ENCODE assay signal across 8 mouse cellular contexts in genomic region chr15:84681455-84682193, GRCm38 (mm10). TPM values are rescaled to one million over a fixed set of nuclear protein-coding genes. Genes with fewer than 3 reads are reported as not detected.
A peak's percentile ranks its signal among the peaks of the same experiment; 100 is the strongest.
DNase-seq lines count a peak whose midpoint lies in the region; ATAC-seq lines count a peak whose summit lies in the region.

No protein-coding gene starts in this region.

- H3K27me3 ChIP-seq in forebrain, embryonic 10.5 days (ENCODE audit: poor library complexity, severe bottlenecking): peaks cover 53% of the 10 kb centered on the region
- peaks cover 53% of the 10 kb centered on the region for H3K27me3 ChIP-seq in hindbrain, embryonic 10.5 days (ENCODE audit: insufficient read depth, poor library complexity, severe bottlenecking)
- H3K27me3 ChIP-seq in limb, embryonic 15.5 days: no peaks in the 10 kb centered on the region
- peaks cover 25% of the 10 kb centered on the region for H3K27me3 ChIP-seq in neural tube, embryonic 12.5 days (replicated peaks)

- ATAC-seq in limb, embryonic 15.5 days (ENCODE audit: insufficient number of reproducible peaks, low FRiP score, low TSS enrichment, low read depth): peak; percentile 63
- ATAC-seq in neural tube, embryonic 12.5 days (ENCODE audit: low FRiP score, low read depth): peak; percentile 63
- ATAC-seq in megakaryocyte progenitor cell, adult 5-6 weeks (replicated peaks; ENCODE audit: poor library complexity): no peak

- H3K36me3 ChIP-seq in forebrain, embryonic 10.5 days (replicated peaks): no peaks in the 10 kb centered on the region
- 0 out of 2 replicates have a peak, but pooled peaks cover 5% of the 10 kb centered on the region for H3K36me3 ChIP-seq in hindbrain, embryonic 10.5 days
- H3K36me3 ChIP-seq in limb, embryonic 15.5 days: no peaks in the 10 kb centered on the region; the same call in 1 of the 2 replicates
- no peaks in the 10 kb centered on the region for H3K36me3 ChIP-seq in neural tube, embryonic 12.5 days

- 3% methylated on average over 30 of the region's 31 CpGs for WGBS in forebrain, embryonic 10.5 days
- WGBS in hindbrain, embryonic 10.5 days: 2% methylated on average over 31 of the region's 31 CpGs
- 2% methylated on average over 31 of the region's 31 CpGs for WGBS in limb, embryonic 15.5 days
- 2% methylated on average over 31 of the region's 31 CpGs for WGBS in neural tube, embryonic 12.5 days

- H3K9me3 ChIP-seq in forebrain, embryonic 10.5 days: no peaks in the 10 kb centered on the region
- no peaks in the 10 kb centered on the region for H3K9me3 ChIP-seq in hindbrain, embryonic 10.5 days
- H3K9me3 ChIP-seq in limb, embryonic 15.5 days: no peaks in the 10 kb centered on the region
- no peaks in the 10 kb centered on the region for H3K9me3 ChIP-seq in neural tube, embryonic 12.5 days

- H3K4me2 ChIP-seq in limb, embryonic 15.5 days: peak overlapping the region; percentile 88
- peak overlapping the region; percentile 98 for H3K4me2 ChIP-seq in neural tube, embryonic 12.5 days (replicated peaks)

- peak overlapping the region; percentile 80 for H3K4me3 ChIP-seq in forebrain, embryonic 10.5 days
- H3K4me3 ChIP-seq in hindbrain, embryonic 10.5 days: peak overlapping the region; percentile 69
- H3K4me3 ChIP-seq in limb, embryonic 15.5 days: peak overlapping the region; percentile 81
- peak overlapping the region; percentile 58 for H3K4me3 ChIP-seq in neural tube, embryonic 12.5 days

- peak overlapping the region; percentile 83 for H3K27ac ChIP-seq in forebrain, embryonic 10.5 days
- H3K27ac ChIP-seq in hindbrain, embryonic 10.5 days: peak overlapping the region; percentile 85
- peak overlapping the region; percentile 85 for H3K27ac ChIP-seq in limb, embryonic 15.5 days
- no peak overlapping the region for H3K27ac ChIP-seq in neural tube, embryonic 12.5 days

- DNase-seq in urinary bladder, postnatal 14 days (ENCODE audit: low spot score): peak; percentile 59
- DNase-seq in urinary bladder, adult 2 months (ENCODE audit: low spot score): no peak
- peak; percentile 57 for DNase-seq in forebrain, embryonic 10.5 days (ENCODE audit: extremely low spot score, low spot score)
- peak; percentile 64 for DNase-seq in hindbrain, embryonic 10.5 days (ENCODE audit: low spot score)
- DNase-seq in cerebellum, adult 11-12 months: no peak

- peak overlapping the region; percentile 79 for H3K9ac ChIP-seq in limb, embryonic 15.5 days
- H3K9ac ChIP-seq in neural tube, embryonic 12.5 days: peak overlapping the region; percentile 65

- H3K4me1 ChIP-seq in forebrain, embryonic 10.5 days: peaks cover 61% of the 10 kb centered on the region
- peaks cover 73% of the 10 kb centered on the region for H3K4me1 ChIP-seq in hindbrain, embryonic 10.5 days (replicated peaks)
- H3K4me1 ChIP-seq in limb, embryonic 15.5 days: peaks cover 60% of the 10 kb centered on the region
- peaks cover 29% of the 10 kb centered on the region for H3K4me1 ChIP-seq in neural tube, embryonic 12.5 days

RNA-seq across cellular contexts. Expression of gene Prr5, which starts 12.2 kb away (rescaled TPM):
- polyA plus RNA-seq in urinary bladder, adult 2 months (2012; rRNA removed): 9.1 and 9.4 TPM in 2 replicates
- polyA plus RNA-seq in forebrain, embryonic 10.5 days (2016; fragmentation: Nextera tagmentation; extraction: Ambion mirVana): 14.1 and 14.3 TPM in 2 replicates
- 17.9 and 20.4 TPM in 2 replicates for polyA plus RNA-seq in hindbrain, embryonic 10.5 days (2016; fragmentation: Nextera tagmentation; extraction: Ambion mirVana)
- polyA plus RNA-seq in limb, embryonic 15.5 days (2015; fragmentation: Nextera tagmentation; extraction: Ambion mirVana): 34.5 and 36.3 TPM in 2 replicates
- polyA plus RNA-seq in neural tube, embryonic 12.5 days (2016; fragmentation: Nextera tagmentation; extraction: Ambion mirVana): 21.0 and 21.4 TPM in 2 replicates
- 10.0 and 11.1 TPM in 2 replicates for total RNA-seq in megakaryocyte progenitor cell, adult 5-6 weeks (2015)
- 3.7 and 7.6 TPM in 2 replicates for total RNA-seq in megakaryocyte progenitor cell, adult 5-6 weeks (2017)

RNA-seq across cellular contexts. Expression of gene Arhgap8, which starts 38.2 kb away (rescaled TPM):
- 5.0 and 5.7 TPM in 2 replicates for polyA plus RNA-seq in urinary bladder, adult 2 months (2012; rRNA removed)
- polyA plus RNA-seq in forebrain, embryonic 10.5 days (2016; fragmentation: Nextera tagmentation; extraction: Ambion mirVana): 2.1 and 2.2 TPM in 2 replicates
- 3.5 and 3.8 TPM in 2 replicates for polyA plus RNA-seq in hindbrain, embryonic 10.5 days (2016; fragmentation: Nextera tagmentation; extraction: Ambion mirVana)
- polyA plus RNA-seq in limb, embryonic 15.5 days (2015; fragmentation: Nextera tagmentation; extraction: Ambion mirVana): 6.1 and 6.6 TPM in 2 replicates
- polyA plus RNA-seq in neural tube, embryonic 12.5 days (2016; fragmentation: Nextera tagmentation; extraction: Ambion mirVana): 2.6 and 4.3 TPM in 2 replicates
- total RNA-seq in megakaryocyte progenitor cell, adult 5-6 weeks (2015): not detected in 2 replicates
- not detected in 2 replicates for total RNA-seq in megakaryocyte progenitor cell, adult 5-6 weeks (2017)

Comparison
In these comparisons a context has a peak if more than half of its experiments do, and no peak if none do; other contexts are left out.
1. DNase-seq: peak in urinary bladder, postnatal 14 days (single experiment), forebrain, embryonic 10.5 days (single experiment) and hindbrain, embryonic 10.5 days (single experiment); none in urinary bladder, adult 2 months (single experiment) and cerebellum, adult 11-12 months (single experiment).
2. Peak in every context shown above with its lines, with median percentiles within 50 percentile points of each other: H3K4me3 ChIP-seq.